ENCODE assay signal across 9 mouse cellular contexts in the genomic region with DNA sequence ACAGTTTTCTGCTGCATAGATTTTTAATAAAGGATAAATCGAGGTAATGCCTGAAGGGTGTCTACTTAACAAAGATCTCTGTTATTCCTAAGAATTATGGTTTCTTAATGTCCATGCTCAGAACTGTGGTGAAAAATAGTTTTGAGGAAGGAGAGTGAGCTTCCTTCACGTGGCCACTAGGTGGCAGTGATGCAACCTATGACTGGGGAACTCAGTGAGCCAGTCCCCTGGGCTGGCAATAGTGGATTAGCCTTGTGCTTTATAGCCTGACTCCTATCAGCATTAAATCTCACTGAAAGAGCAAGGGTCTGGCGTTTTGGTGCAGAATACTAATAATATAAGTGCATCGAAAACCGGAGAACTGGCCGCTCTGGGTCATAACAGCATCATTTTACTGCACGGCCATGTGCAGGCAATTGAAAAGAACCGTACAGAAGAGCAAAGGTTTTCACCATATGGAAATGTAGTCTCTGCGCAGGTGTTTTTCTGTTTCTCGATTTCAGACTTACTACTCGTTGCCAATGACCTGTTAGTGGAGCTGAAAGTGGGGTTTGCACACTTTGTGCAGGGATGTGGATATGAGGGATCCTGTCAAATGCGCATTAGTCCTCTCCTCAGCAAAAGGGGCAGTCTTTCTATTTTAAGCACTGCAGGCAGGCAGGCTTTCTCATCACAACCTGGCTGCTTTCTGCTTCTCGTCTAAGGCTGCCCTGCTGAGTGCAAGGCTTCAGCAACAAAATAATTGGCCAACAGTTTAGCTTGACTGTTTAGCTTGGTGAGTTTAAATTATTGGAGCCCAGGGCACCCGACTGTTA. TPM values are rescaled to one million over a fixed set of nuclear protein-coding genes. Genes with fewer than 3 reads are reported as not detected.
A peak's percentile ranks its signal among the peaks of the same experiment; 100 is the strongest.
DNase-seq lines count a peak whose midpoint lies in the region; ATAC-seq and TF ChIP-seq lines count a peak whose summit lies in the region.
"Had no signal": no experiment of that assay in that cellular context is flagged by ENCODE, and none has a peak within 500 bp of the region (broad histone marks: within the 10 kb centered on the region; RNA-seq: fewer than 3 reads in every experiment).

No protein-coding gene starts in this region.

- peak; percentile 44 to 47 for DNase-seq in kidney, postnatal 4 days
- DNase-seq in kidney, adult 18-20 months: no peak
- peak; percentile 8 to 25 for DNase-seq in adrenal gland, adult 18-20 months (ENCODE audit: low spot score in 2 of 2)
- peak; percentile 20 for DNase-seq in hindlimb bud, embryonic 11.5 days (ENCODE audit: extremely low spot score, low read depth, low spot score)
- no peak for DNase-seq in yolk sac, embryonic 10.5 days (ENCODE audit: low spot score)
- no peak for DNase-seq in thymus, postnatal 25 days

- H3K9ac ChIP-seq in midbrain, embryonic 12.5 days (replicated peaks): no peak overlapping the region

- TF ChIP-seq CTCF in embryonic fibroblast, embryonic 13.5 days (IDR thresholded peaks at IDR 0.05; ENCODE audit: borderline replicate concordance, insufficient read depth, low read length): peak; percentile 64; the same call in 1 of the 2 replicates

- H3K4me1 ChIP-seq in embryonic fibroblast, embryonic 13.5 days (ENCODE audit: control insufficient read depth, insufficient read depth, low read length): no peaks in the 10 kb centered on the region
- 0 out of 2 replicates have a peak, but pooled peaks cover 2% of the 10 kb centered on the region for H3K4me1 ChIP-seq in midbrain, embryonic 12.5 days

- H3K27me3 ChIP-seq in midbrain, embryonic 12.5 days: no peaks in the 10 kb centered on the region

- TF ChIP-seq POLR2A in embryonic fibroblast, embryonic 13.5 days (IDR thresholded peaks at IDR 0.05; ENCODE audit: low read depth, low read length): no peak

- H3K4me3 ChIP-seq in embryonic fibroblast, embryonic 13.5 days (ENCODE audit: insufficient read depth, low read length): no peak overlapping the region
- H3K4me3 ChIP-seq in midbrain, embryonic 12.5 days: no peak overlapping the region

- H3K9me3 ChIP-seq in midbrain, embryonic 12.5 days: no peaks in the 10 kb centered on the region

- H3K4me2 ChIP-seq in midbrain, embryonic 12.5 days (replicated peaks): no peak overlapping the region

- H3K36me3 ChIP-seq in midbrain, embryonic 12.5 days: no peaks in the 10 kb centered on the region

- WGBS in midbrain, embryonic 12.5 days: 54% methylated on average over 14 of the region's 14 CpGs

- no peak overlapping the region for H3K27ac ChIP-seq in embryonic fibroblast, embryonic 13.5 days (ENCODE audit: insufficient read depth, low read length)
- H3K27ac ChIP-seq in midbrain, embryonic 12.5 days (replicated peaks): peak overlapping the region; percentile 20; the same call in 1 of the 2 replicates

- ATAC-seq in midbrain, embryonic 12.5 days (ENCODE audit: low FRiP score, low read depth): peak; percentile 60

RNA-seq across cellular contexts. Expression of a gene that starts 23.8 kb away (rescaled TPM):
- not detected for total RNA-seq in adrenal gland, adult 18-20 months (2021)
- polyA plus RNA-seq in embryonic fibroblast, embryonic 13.5 days (2011; ENCODE audit: insufficient read length, low read depth, missing spikeins): not detected in 2 replicates
- not detected in 2 replicates for polyA plus RNA-seq in midbrain, embryonic 12.5 days (2016; fragmentation: Nextera tagmentation; extraction: Ambion mirVana)
- polyA plus RNA-seq: gonadal fat pad, adult 2 months had no signal

Comparison
In these comparisons a context has a peak if more than half of its experiments do, and no peak if none do; other contexts are left out.
1. DNase-seq: peak in kidney, postnatal 4 days (2 of 2), adrenal gland, adult 18-20 months (2 of 2) and hindlimb bud, embryonic 11.5 days (single experiment); none in kidney, adult 18-20 months (single experiment), yolk sac, embryonic 10.5 days (single experiment) and thymus, postnatal 25 days (single experiment).